ENCODE assay signal across 8 mouse cellular contexts in the genomic region with DNA sequence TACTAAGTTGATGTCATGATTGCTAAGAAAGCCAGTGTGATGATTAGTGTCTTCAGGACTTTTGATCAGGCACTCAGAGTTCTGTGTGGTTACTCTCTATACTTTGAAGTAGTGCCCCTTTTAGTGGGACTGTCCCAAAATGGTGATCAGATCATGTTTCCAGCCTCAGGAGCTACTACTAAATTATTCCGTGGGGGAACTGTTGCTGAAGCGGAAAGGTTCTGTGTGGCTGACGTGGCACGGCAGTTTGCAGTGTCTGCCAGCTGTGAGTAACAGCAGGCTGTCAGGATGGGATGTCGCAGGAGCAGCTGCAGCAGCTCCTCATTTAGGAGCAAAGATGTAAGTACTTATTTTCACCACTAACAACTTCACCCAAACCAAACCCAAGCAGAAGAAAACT. TPM values are rescaled to one million over a fixed set of nuclear protein-coding genes. Genes with fewer than 3 reads are reported as not detected.
DNase-seq lines count a peak whose midpoint lies in the region; ATAC-seq lines count a peak whose summit lies in the region.

A gene (plus strand): TSS at position 207 of the 400 bp plus-strand sequence.

- H3K4me1 ChIP-seq in embryonic facial prominence, embryonic 14.5 days (ENCODE audit: control insufficient read depth, insufficient read depth, low read length): peaks cover 5% of the 10 kb centered on the region; the same call in 1 of the 2 replicates

- peak; percentile 44 for DNase-seq in ovary, postnatal 14 days (ENCODE audit: low spot score)
- no peak for DNase-seq in ovary, postnatal 36 days (ENCODE audit: low spot score)
- peak; percentile 85 for DNase-seq in embryonic facial prominence, embryonic 14.5 days (ENCODE audit: low spot score)
- peak; percentile 70 for DNase-seq in heart, postnatal 4 days
- DNase-seq in lung, postnatal 25 days (ENCODE audit: low spot score): peak; percentile 17
- DNase-seq in layer of hippocampus, adult 11-12 months (ENCODE audit: low spot score): no peak
- DNase-seq in layer of hippocampus, postnatal 10 days (ENCODE audit: low spot score in 2 of 2): no peak

- peak within 1 kb of the TSS; percentile 35 for H3K27ac ChIP-seq in embryonic facial prominence, embryonic 14.5 days (replicated peaks; ENCODE audit: low read depth, low read length)

- H3K9me3 ChIP-seq in embryonic facial prominence, embryonic 14.5 days (ENCODE audit: control insufficient read depth, low read length): no peaks in the 10 kb centered on the region

- peak within 1 kb of the TSS; percentile 32 for H3K9ac ChIP-seq in embryonic facial prominence, embryonic 14.5 days (ENCODE audit: low read depth, low read length)

- ATAC-seq in embryonic facial prominence, embryonic 14.5 days (ENCODE audit: low read depth): peak; percentile 45; the same call in 1 of the 2 replicates
- ATAC-seq in erythroblast, adult 5-6 weeks (replicated peaks; ENCODE audit: low FRiP score, poor library complexity, severe bottlenecking): no peak

- WGBS in embryonic facial prominence, embryonic 14.5 days: 13% methylated on average over 5 of the region's 5 CpGs

- H3K4me2 ChIP-seq in embryonic facial prominence, embryonic 14.5 days (ENCODE audit: low read depth, low read length): peak within 1 kb of the TSS; percentile 36

- no peaks in the 10 kb centered on the region for H3K36me3 ChIP-seq in embryonic facial prominence, embryonic 14.5 days (ENCODE audit: control insufficient read depth, insufficient read depth, low read length)

- no peaks in the 10 kb centered on the region; the same call in 1 of the 2 replicates for H3K27me3 ChIP-seq in embryonic facial prominence, embryonic 14.5 days (replicated peaks; ENCODE audit: control insufficient read depth, insufficient read depth, low read length)

- H3K4me3 ChIP-seq in embryonic facial prominence, embryonic 14.5 days (ENCODE audit: low read depth, low read length): peak within 1 kb of the TSS; percentile 8; the same call in 1 of the 2 replicates

RNA-seq across cellular contexts. Expression of the gene that starts here (rescaled TPM):
- 8.0 and 9.8 TPM in 2 replicates for polyA plus RNA-seq in embryonic facial prominence, embryonic 14.5 days (2014; fragmentation: Nextera tagmentation; extraction: Ambion mirVana)
- total RNA-seq in heart, postnatal 4 days (2021): 1 to 10 TPM; 2.3 TPM
- total RNA-seq in layer of hippocampus, postnatal 10 days (2021): under 1 TPM; 0.27 to 0.53 TPM
- total RNA-seq in erythroblast, adult 5-6 weeks (2015; ENCODE audit: low replicate concordance): 0.21 TPM in 1 of 2 replicates, not detected in the other
- total RNA-seq in erythroblast, adult 5-6 weeks (2017; ENCODE audit: low replicate concordance): 0.77 TPM in 1 of 2 replicates, not detected in the other

Comparison
In these comparisons a context has a peak if more than half of its experiments do, and no peak if none do; other contexts are left out.
1. DNase-seq: peak in ovary, postnatal 14 days (single experiment), embryonic facial prominence, embryonic 14.5 days (single experiment), heart, postnatal 4 days (single experiment) and lung, postnatal 25 days (single experiment); none in ovary, postnatal 36 days (single experiment), layer of hippocampus, adult 11-12 months (single experiment) and layer of hippocampus, postnatal 10 days (0 of 2).